Mouse (Mus musculus): ENCODE data around the gene Gart. TPM values are rescaled to one million over a fixed set of nuclear protein-coding genes. Genes with fewer than 3 reads are reported as not detected.

The Gart gene
- polyA plus RNA-seq, 1 experiment from 2014 or later = 58.6 TPM

Other genes with a start within 250 kb of the Gart start
- 14.8 and 16.7 TPM in 2 replicates for gene Il10rb, start 240.8 kb downstream of the Gart start, polyA plus RNA-seq (2015; fragmentation: Nextera tagmentation; extraction: Ambion mirVana)
- gene Ifnar1, start 161.7 kb downstream of the Gart start, polyA plus RNA-seq (2015; fragmentation: Nextera tagmentation; extraction: Ambion mirVana) = 42.7 and 49.2 TPM in 2 replicates
- gene Ifngr2, start 99.9 kb downstream of the Gart start, polyA plus RNA-seq (2015; fragmentation: Nextera tagmentation; extraction: Ambion mirVana) = 118 and 127 TPM in 2 replicates
- gene Tmem50b, start 49.2 kb downstream of the Gart start, polyA plus RNA-seq (2015; fragmentation: Nextera tagmentation; extraction: Ambion mirVana) = 114 and 131 TPM in 2 replicates
- 5.8 and 6.5 TPM in 2 replicates for gene Dnajc28, start 27.9 kb downstream of the Gart start, polyA plus RNA-seq (2015; fragmentation: Nextera tagmentation; extraction: Ambion mirVana)
- gene Son, start 554 bp upstream of the Gart start, polyA plus RNA-seq (2015; fragmentation: Nextera tagmentation; extraction: Ambion mirVana) = 89.4 and 94.5 TPM in 2 replicates
- 19.4 and 21.5 TPM in 2 replicates for gene Donson, start 41.8 kb upstream of the Gart start, polyA plus RNA-seq (2015; fragmentation: Nextera tagmentation; extraction: Ambion mirVana)
- gene Cryzl1, start 82.0 kb upstream of the Gart start, polyA plus RNA-seq (2015; fragmentation: Nextera tagmentation; extraction: Ambion mirVana) = 105 and 115 TPM in 2 replicates
- 49.6 and 52.7 TPM in 2 replicates for gene Itsn1, start 82.3 kb upstream of the Gart start, polyA plus RNA-seq (2015; fragmentation: Nextera tagmentation; extraction: Ambion mirVana)

All from hindbrain, embryonic 16.5 days (tissue).